Mouse (Mus musculus): ENCODE measurements around the gene Avpi1. TPM values are rescaled to one million over a fixed set of nuclear protein-coding genes. Genes with fewer than 3 reads are reported as not detected.

Avpi1 gene
- total and polyA plus RNA-seq, 3 experiments = 49.5 to 53.3 TPM; not detected in 1

DNA sequence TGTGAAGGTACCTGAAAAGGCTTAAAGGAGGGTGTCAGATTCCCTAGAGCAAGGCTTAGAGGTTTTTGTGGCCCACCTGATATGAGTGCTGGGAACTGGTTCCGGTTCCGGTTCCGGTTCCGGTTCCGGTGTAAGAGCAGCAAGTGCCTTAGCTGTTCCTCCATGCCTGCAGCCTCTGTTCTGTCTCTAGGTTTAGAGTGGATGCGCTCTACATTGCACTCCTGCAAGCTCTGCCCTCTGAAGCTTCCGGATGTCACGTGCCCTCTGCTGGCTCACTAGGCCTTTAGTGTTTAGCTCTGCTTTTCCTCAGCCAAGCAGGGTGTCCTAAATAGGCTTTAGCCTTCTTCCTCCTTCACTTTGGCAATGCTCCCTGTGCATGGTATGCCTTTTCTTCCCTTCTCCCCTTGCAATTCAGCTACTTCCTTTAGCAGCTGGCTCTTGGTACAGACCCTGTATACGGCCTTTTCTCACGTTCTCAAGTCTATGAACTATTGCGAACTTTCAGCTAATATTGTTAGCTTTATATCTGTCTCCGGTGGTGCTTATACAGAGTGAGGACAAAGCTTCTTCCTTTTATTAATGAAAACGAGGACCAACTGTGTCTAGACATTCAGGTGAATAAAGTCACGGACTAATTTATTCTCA is 39.6 kb downstream of the Avpi1 start (continued):
- no peak for TF ChIP-seq UBTF (IDR thresholded peaks at IDR 0.05; ENCODE audit: borderline replicate concordance, insufficient read depth, low read depth, low read length)
- TF ChIP-seq TAL1 (IDR thresholded peaks at IDR 0.05; ENCODE audit: low read length) = no peak
- TF ChIP-seq GABPA (IDR thresholded peaks at IDR 0.05; ENCODE audit: low read depth, low read length) = no peak
- no peak for TF ChIP-seq ZKSCAN1 (IDR thresholded peaks at IDR 0.05; ENCODE audit: low read depth, low read length)
- TF ChIP-seq ZMIZ1 (IDR thresholded peaks at IDR 0.05; ENCODE audit: low read depth, low read length) = no peak; the same call in 1 of the 2 replicates
- no peak for TF ChIP-seq MEF2A (IDR thresholded peaks at IDR 0.05; ENCODE audit: extremely low read depth, insufficient replicate concordance, low read depth, low read length, poor library complexity, severe bottlenecking)
- TF ChIP-seq MAX (IDR thresholded peaks at IDR 0.05; ENCODE audit: low read length) = peak; percentile 97
- TF ChIP-seq HCFC1 (IDR thresholded peaks at IDR 0.05; ENCODE audit: low read depth, low read length) = peak; percentile 80
- TF ChIP-seq KAT2A (conservative IDR thresholded peaks at IDR 0.05; ENCODE audit: low read depth, low read length) = no peak; the same call in 1 of the 2 replicates
- peak; percentile 89 for TF ChIP-seq MYC (IDR thresholded peaks at IDR 0.05; ENCODE audit: low read depth, low read length)
- no peak for TF ChIP-seq SMC3 (IDR thresholded peaks at IDR 0.05; ENCODE audit: low read depth, low read length)
- peak; percentile 78; the same call in 1 of the 2 replicates for TF ChIP-seq MXI1 (IDR thresholded peaks at IDR 0.05; ENCODE audit: low read depth, low read length)
- TF ChIP-seq CHD2 (IDR thresholded peaks at IDR 0.05; ENCODE audit: low read length) = no peak
- peak; percentile 83 for TF ChIP-seq ELF1 (IDR thresholded peaks at IDR 0.05; ENCODE audit: low read depth, low read length)

- no peaks in the 10 kb centered on the region for H3K9me3 ChIP-seq (replicated peaks; ENCODE audit: insufficient read depth, low read length)
- H3K79me2 ChIP-seq (ENCODE audit: control insufficient read depth, insufficient read depth, low read length, poor library complexity) = peaks cover 5% of the 10 kb centered on the region
- peaks cover 0 to 7% of the 10 kb centered on the region in 2 experiments; a peak in 2 of 4 replicates for H3K36me3 ChIP-seq (ENCODE audit: control insufficient read depth in 1 of 2, insufficient read depth in 2 of 2, low read length in 2 of 2)
- H3K27ac ChIP-seq (ENCODE audit: control insufficient read depth, low read depth, low read length) = no peak within 1 kb of the TSS
- H3K9ac ChIP-seq (ENCODE audit: control insufficient read depth, low read depth, low read length, poor library complexity, severe bottlenecking) = no peak within 1 kb of the TSS
- H3K4me1 ChIP-seq (ENCODE audit: control insufficient read depth in 1 of 2, insufficient read depth in 2 of 2, low read length in 2 of 2) = peaks cover 2 to 4% of the 10 kb centered on the region in 2 experiments; a peak in 3 of 4 replicates
- DNase-seq (ENCODE audit: low read depth, low spot score) = no peak
- TF ChIP-seq ZMIZ1 (IDR thresholded peaks at IDR 0.05; ENCODE audit: low read depth, low read length) = no peak
- TF ChIP-seq KAT2A (conservative IDR thresholded peaks at IDR 0.05; ENCODE audit: low read depth, low read length) = no peak
- TF ChIP-seq NRF1 (IDR thresholded peaks at IDR 0.05; ENCODE audit: insufficient read depth, low read depth, low read length, poor library complexity, severe bottlenecking) = no peak
- no peak for TF ChIP-seq NELFE (IDR thresholded peaks at IDR 0.05; ENCODE audit: low read depth, low read length)
- TF ChIP-seq JUND (IDR thresholded peaks at IDR 0.05; ENCODE audit: low read depth, low read length) = no peak
- TF ChIP-seq CTCF (IDR thresholded peaks at IDR 0.05 in 2 of 3, conservative IDR thresholded peaks at IDR 0.05 in 1 of 3; ENCODE audit: control insufficient read depth in 1 of 3, insufficient read depth in 1 of 3, low read depth in 2 of 3, low read length in 3 of 3, poor library complexity in 1 of 3, severe bottlenecking in 1 of 3) = no peak
- TF ChIP-seq RCOR1 (IDR thresholded peaks at IDR 0.05; ENCODE audit: low read depth, low read length) = no peak
- no peak for TF ChIP-seq UBTF (IDR thresholded peaks at IDR 0.05; ENCODE audit: borderline replicate concordance, insufficient read depth, low read depth, low read length)
- TF ChIP-seq USF1 (IDR thresholded peaks at IDR 0.05; ENCODE audit: low read depth, low read length) = no peak
- no peak for TF ChIP-seq TCF12 (IDR thresholded peaks at IDR 0.05; ENCODE audit: low read depth, low read length)
- TF ChIP-seq TBP (IDR thresholded peaks at IDR 0.05; ENCODE audit: low read depth, low read length) = no peak
- TF ChIP-seq GABPA (IDR thresholded peaks at IDR 0.05; ENCODE audit: low read depth, low read length) = no peak
- TF ChIP-seq BHLHE40 (IDR thresholded peaks at IDR 0.05; ENCODE audit: borderline replicate concordance, low read depth, low read length) = no peak
- no peak for TF ChIP-seq MEF2A (IDR thresholded peaks at IDR 0.05; ENCODE audit: extremely low read depth, insufficient replicate concordance, low read depth, low read length, poor library complexity, severe bottlenecking)
- no peak for TF ChIP-seq ELF1 (IDR thresholded peaks at IDR 0.05; ENCODE audit: low read depth, low read length)
- no peak within 1 kb of the TSS for H3K4me3 ChIP-seq (ENCODE audit: control insufficient read depth in 1 of 2, insufficient read depth in 1 of 2, low read depth in 2 of 2, low read length in 2 of 2)
- H3K27me3 ChIP-seq (ENCODE audit: control insufficient read depth in 1 of 2, insufficient read depth in 2 of 2, low read length in 2 of 2) = peaks cover 0 to 3% of the 10 kb centered on the region in 2 experiments; a peak in 2 of 4 replicates
These were observed 42.7 kb downstream of the Avpi1 start, which contains the start of gene Morn4 for GRCm38 (mm10) chr19:42086166-42086565. Gene Morn4, minus strand, starts transcription at chr19:42086357.
